Mouse (Mus musculus) hindbrain, embryonic 11.5 days (tissue): Measurements from ENCODE around the gene Ccl5. TPM values are rescaled to one million over a fixed set of nuclear protein-coding genes. Genes with fewer than 3 reads are reported as not detected.
A peak's percentile ranks its signal among the peaks of the same experiment; 100 is the strongest.

ENCODE experiments used
- ATAC-seq: fragments of 200-750 bp; cut with Nextera tagmentation; 2 replicates; pipeline ENCODE4 v1.8.0; 2017; ENCODE audit warnings: mild to moderate bottlenecking, moderate TSS enrichment, moderate library complexity; ENCODE audit not compliant: low FRiP score
- DNase-seq: peaks from one replicate; pipeline ENCODE4 v3.0.0-alpha.2; 2015; ENCODE audit warnings: low spot score
- H3K27ac ChIP-seq: fragments of 300-500 bp; sonication (generic); 2 replicates; pipeline ENCODE4 v1.5.1; 2014; ENCODE audit warnings: mild to moderate bottlenecking, low read depth, low read length
- H3K27me3 ChIP-seq: fragments of 300-500 bp; sonication (generic); 2 replicates; pipeline ENCODE4 v1.6.1; 2014; ENCODE audit warnings: mild to moderate bottlenecking, low read length, moderate library complexity, mixed read lengths; ENCODE audit not compliant: control insufficient read depth, insufficient read depth
- H3K36me3 ChIP-seq: fragments of 300-500 bp; sonication (generic); 2 replicates; pipeline ENCODE4 v1.6.1; 2014; ENCODE audit warnings: mild to moderate bottlenecking, low read length, moderate library complexity, mixed read lengths; ENCODE audit not compliant: control insufficient read depth, insufficient read depth
- H3K4me1 ChIP-seq: fragments of 300-500 bp; sonication (generic); replicated peaks from 2 replicates; pipeline ENCODE4 v1.6.1; 2014; ENCODE audit warnings: low read length, mixed read lengths; ENCODE audit not compliant: control insufficient read depth, insufficient read depth
- H3K4me2 ChIP-seq: fragments of 300-500 bp; sonication (generic); replicated peaks from 2 replicates; pipeline ENCODE4 v1.6.1; 2014; ENCODE audit warnings: mild to moderate bottlenecking, low read depth, low read length
- H3K4me3 ChIP-seq: fragments of 300-500 bp; sonication (generic); 2 replicates; pipeline ENCODE4 v1.5.1; 2014; ENCODE audit warnings: low read depth, low read length
- H3K9ac ChIP-seq: fragments of 300-500 bp; sonication (generic); 2 replicates; pipeline ENCODE4 v1.6.1; 2014; ENCODE audit warnings: low read depth, low read length
- H3K9me3 ChIP-seq: fragments of 300-500 bp; sonication (generic); 2 replicates; pipeline ENCODE4 v1.6.1; 2016; ENCODE audit warnings: low read length; ENCODE audit not compliant: control insufficient read depth
- WGBS: fragments of 180-500 bp; shearing (Covaris S2); extraction: QIAGEN DNeasy Blood & Tissue Kit; methylation state at CpG from one replicate; pipeline ENCODE4 v1.1.7; 2014; 5-methylcytosine and 5-hydroxymethylcytosine counted together
- polyA plus RNA-seq: library from polyadenylated mRNA; unstranded; fragments of >200 nt; fragmentation: Nextera tagmentation; extraction: Ambion mirVana; gene quantifications from 2 replicates; pipeline ENCODE4 v1.2.1, GENCODE M21; 2014

The Ccl5 gene
- polyA plus RNA-seq, 1 experiment from 2014 or later: 0.42 TPM

DNA sequence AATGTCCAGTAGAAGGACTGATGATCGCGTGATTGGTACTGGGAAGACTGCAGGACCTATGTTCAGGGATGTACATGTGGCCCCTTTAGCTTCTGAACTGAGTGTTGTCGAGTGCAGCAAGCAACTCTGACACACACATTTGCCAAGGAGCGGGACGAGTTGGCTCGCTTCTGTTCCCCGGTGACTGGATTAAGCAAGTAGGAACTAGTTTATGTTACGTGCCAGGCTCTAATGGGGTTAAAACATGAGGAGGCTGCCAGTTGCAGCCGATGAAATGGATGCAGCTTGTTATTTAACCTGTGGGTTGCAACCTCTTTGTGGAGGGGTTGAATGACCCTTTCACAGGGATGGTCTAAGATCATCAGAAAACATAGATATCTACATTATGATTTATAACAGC is 37.7 kb upstream of the Ccl5 start:
- no peak overlapping the region for H3K9ac ChIP-seq
- H3K4me3 ChIP-seq: no peak overlapping the region
- H3K27me3 ChIP-seq: no peaks in the 10 kb centered on the region
- no peaks in the 10 kb centered on the region for H3K4me1 ChIP-seq
- no peak overlapping the region for H3K27ac ChIP-seq
- ATAC-seq: no peak
- H3K36me3 ChIP-seq: no peaks in the 10 kb centered on the region
- 92% methylated on average over 9 of the region's 9 CpGs for WGBS
- H3K4me2 ChIP-seq: no peak overlapping the region
- no peaks in the 10 kb centered on the region for H3K9me3 ChIP-seq
- DNase-seq: no peak

- no peak for ATAC-seq
- WGBS: 69% methylated on average over 7 of the region's 7 CpGs
Observed at GRCm38 (mm10) chr11:83567311-83567710, 37.0 kb upstream of the Ccl5 start.

DNA sequence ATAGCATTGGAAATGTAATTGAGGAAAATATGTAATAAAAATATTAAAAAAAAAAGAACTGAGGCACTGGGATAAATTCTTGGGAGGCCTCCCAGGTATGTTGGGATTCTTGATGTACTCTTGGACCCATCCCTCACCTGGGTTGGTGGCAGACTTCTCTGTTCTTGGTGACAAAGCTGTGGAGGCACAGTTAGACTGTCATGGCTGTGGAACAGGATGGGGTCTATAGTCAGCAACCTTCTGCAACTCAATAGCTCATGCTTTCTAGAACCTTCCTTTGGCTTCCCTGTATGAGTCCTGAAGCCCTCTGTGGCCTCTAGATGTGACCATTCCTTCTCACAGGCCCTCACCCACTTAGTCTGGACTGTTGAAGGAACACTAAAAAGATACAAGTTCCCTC is 36.3 kb upstream of the Ccl5 start:
- DNase-seq: no peak
- H3K27me3 ChIP-seq: no peaks in the 10 kb centered on the region
- H3K9me3 ChIP-seq: no peaks in the 10 kb centered on the region
- H3K9ac ChIP-seq: no peak overlapping the region
- no peak for ATAC-seq
- H3K36me3 ChIP-seq: no peaks in the 10 kb centered on the region
- no peak overlapping the region for H3K27ac ChIP-seq
- H3K4me1 ChIP-seq: no peaks in the 10 kb centered on the region
- H3K4me3 ChIP-seq: no peak overlapping the region
- no peak overlapping the region for H3K4me2 ChIP-seq

More at GRCm38 (mm10) chr11:83567311-83567710, 37.0 kb upstream of the Ccl5 start:
- H3K27me3 ChIP-seq: no peaks in the 10 kb centered on the region
- no peaks in the 10 kb centered on the region for H3K9me3 ChIP-seq
- no peak for DNase-seq
- no peak overlapping the region for H3K27ac ChIP-seq
- no peaks in the 10 kb centered on the region for H3K36me3 ChIP-seq
- H3K4me1 ChIP-seq: no peaks in the 10 kb centered on the region
- no peak overlapping the region for H3K4me3 ChIP-seq
- H3K4me2 ChIP-seq: no peak overlapping the region
- no peak overlapping the region for H3K9ac ChIP-seq

DNA sequence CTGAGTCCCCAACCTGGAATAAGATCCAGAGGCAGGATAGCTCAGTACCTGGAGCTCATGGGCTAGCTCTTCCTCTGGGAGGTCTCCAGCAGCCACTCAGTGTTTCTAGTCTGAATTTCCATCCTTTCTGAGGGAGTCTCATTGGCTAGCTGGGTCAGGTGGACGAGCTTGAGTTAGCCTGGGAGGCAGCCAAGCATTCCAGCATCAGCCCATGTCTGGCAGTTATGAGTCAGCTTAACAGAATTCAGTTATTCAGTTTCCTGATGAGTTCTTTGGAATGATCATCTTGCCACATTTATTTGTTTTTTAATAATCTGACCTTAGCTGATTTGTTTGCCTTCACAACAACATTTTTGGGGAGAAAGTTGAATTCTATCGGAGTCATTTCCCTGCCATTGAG is 33.4 kb upstream of the Ccl5 start:
- Histone ChIP-seq H3K27ac (no peak overlapping the region), H3K4me3 (no peak overlapping the region), H3K4me1 (no peaks in the 10 kb centered on the region), H3K9ac (no peak overlapping the region), H3K9me3 (no peaks in the 10 kb centered on the region), H3K4me2 (no peak overlapping the region), H3K36me3 (no peaks in the 10 kb centered on the region), H3K27me3 (no peaks in the 10 kb centered on the region)
- DNase-seq (no peak), ATAC-seq (no peak)
- 72% methylated on average over 2 of the region's 2 CpGs for WGBS

DNA sequence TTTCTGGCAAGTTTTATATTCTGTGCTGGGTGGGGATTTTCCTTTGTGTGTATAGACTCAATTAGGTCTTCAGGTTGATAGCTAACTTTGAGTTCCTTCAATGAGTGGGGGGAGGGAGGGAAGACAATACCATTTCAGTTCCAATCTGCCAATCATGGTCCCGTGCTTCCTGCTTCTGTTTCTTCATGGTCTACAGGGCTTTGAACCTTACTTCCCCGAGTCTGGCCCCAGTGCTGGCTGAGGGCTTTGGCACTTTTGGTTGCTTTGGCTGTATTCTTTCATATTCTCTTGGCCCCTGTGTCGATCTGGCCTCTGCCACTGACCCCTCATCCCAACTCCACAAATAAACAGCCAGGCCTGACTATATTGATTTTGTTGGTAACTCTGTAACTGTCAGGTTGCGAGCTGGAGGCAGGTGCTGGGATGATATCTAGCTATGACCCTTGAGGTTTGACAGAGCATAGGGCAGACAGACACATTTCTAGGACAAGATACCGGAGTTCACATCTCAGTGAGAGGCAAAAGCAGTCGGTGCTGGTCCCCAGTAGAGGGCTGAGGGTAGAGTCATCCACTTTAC is 32.1 kb upstream of the Ccl5 start:
- DNase-seq: no peak
- Histone ChIP-seq H3K27ac (no peak overlapping the region), H3K4me3 (no peak overlapping the region), H3K36me3 (no peaks in the 10 kb centered on the region), H3K4me1 (no peaks in the 10 kb centered on the region), H3K9me3 (no peaks in the 10 kb centered on the region), H3K4me2 (no peak overlapping the region), H3K27me3 (no peaks in the 10 kb centered on the region), H3K9ac (no peak overlapping the region)
- ATAC-seq: no peak
- WGBS: 69% methylated on average over 6 of the region's 6 CpGs

GRCm38 (mm10) chr11:83560405-83560804 is 30.1 kb upstream of the Ccl5 start:
- H3K27me3 ChIP-seq: no peaks in the 10 kb centered on the region
- no peak overlapping the region for H3K4me2 ChIP-seq
- ATAC-seq (no peak), DNase-seq (no peak)
- H3K9me3 ChIP-seq: no peaks in the 10 kb centered on the region
- no peak overlapping the region for H3K9ac ChIP-seq
- no peak overlapping the region for H3K4me3 ChIP-seq
- no peaks in the 10 kb centered on the region for H3K36me3 ChIP-seq
- no peak overlapping the region for H3K27ac ChIP-seq
- 74% methylated on average over 6 of the region's 6 CpGs for WGBS
- no peaks in the 10 kb centered on the region for H3K4me1 ChIP-seq

- Histone ChIP-seq H3K4me2 (no peak overlapping the region), H3K27ac (no peak overlapping the region), H3K9me3 (no peaks in the 10 kb centered on the region), H3K36me3 (no peaks in the 10 kb centered on the region), H3K9ac (no peak overlapping the region), H3K4me3 (no peak overlapping the region), H3K27me3 (no peaks in the 10 kb centered on the region), H3K4me1 (no peaks in the 10 kb centered on the region)
- DNase-seq: no peak
- 63% methylated on average over 10 of the region's 10 CpGs for WGBS
- no peak for ATAC-seq
Observed at GRCm38 (mm10) chr11:83557074-83557473, 26.8 kb upstream of the Ccl5 start.

DNA sequence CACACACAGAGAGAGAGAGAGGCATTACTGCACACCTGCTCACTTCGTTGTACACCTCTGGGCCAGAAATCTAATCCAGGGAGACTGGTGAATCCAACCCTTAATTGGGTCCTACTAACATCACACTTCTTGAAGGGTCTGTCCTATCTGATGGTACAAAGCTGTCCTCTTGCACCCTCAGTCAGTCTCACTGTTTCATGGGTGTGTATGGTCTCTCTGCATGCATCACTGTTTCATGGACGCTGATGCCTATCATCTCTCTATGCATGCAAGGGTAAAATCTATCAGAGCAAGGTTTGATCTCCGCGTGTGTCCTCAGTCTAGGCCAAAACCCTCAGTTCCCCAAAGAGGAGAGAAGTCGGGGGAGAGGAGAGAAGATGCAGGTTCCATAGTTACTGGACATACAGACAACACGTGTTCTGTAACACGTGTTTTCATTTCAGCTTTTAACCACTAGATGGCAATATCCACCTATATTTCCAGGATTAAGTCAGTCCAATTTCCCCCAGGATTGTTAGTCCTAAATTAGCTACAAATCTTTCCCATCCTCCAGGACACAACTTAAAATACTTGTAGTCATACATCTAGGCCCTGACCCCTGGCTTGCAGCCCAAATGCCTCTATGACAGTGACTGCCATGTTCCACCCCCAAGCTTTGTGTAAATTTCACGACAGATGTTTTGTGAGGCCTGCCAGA is 25.9 kb upstream of the Ccl5 start:
- Histone ChIP-seq H3K4me3 (no peak overlapping the region), H3K9me3 (no peaks in the 10 kb centered on the region), H3K4me1 (no peaks in the 10 kb centered on the region), H3K36me3 (no peaks in the 10 kb centered on the region), H3K27me3 (no peaks in the 10 kb centered on the region), H3K9ac (no peak overlapping the region), H3K4me2 (no peak overlapping the region), H3K27ac (no peak overlapping the region)
- 30% methylated on average over 8 of the region's 8 CpGs for WGBS
- ATAC-seq: no peak
- DNase-seq: peak; percentile 74

DNA sequence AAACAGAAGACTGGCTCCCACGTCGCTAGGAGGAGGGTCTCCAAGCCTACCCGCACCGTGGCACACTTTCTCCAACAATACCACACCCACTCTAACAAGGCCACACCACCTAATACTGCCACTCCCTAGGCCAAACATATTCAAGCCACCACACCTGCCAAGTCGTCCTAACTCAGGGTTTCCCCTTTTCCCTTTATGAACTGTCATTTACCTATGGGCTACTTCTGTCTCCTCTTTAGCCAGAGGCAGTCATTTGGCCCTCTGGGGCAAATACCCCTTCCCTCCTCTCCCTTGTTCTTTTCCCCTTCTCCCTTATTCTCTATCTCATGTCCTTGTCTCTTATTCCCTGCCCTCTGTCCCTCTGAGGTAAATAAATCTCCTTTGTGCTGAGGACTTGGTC is 21.4 kb upstream of the Ccl5 start:
- DNase-seq: no peak
- WGBS: 83% methylated on average over 5 of the region's 5 CpGs
- no peak overlapping the region for H3K9ac ChIP-seq
- H3K4me3 ChIP-seq: no peak overlapping the region
- no peaks in the 10 kb centered on the region for H3K27me3 ChIP-seq
- no peak for ATAC-seq
- no peak overlapping the region for H3K27ac ChIP-seq
- no peaks in the 10 kb centered on the region for H3K4me1 ChIP-seq
- no peaks in the 10 kb centered on the region for H3K36me3 ChIP-seq
- no peaks in the 10 kb centered on the region for H3K9me3 ChIP-seq
- H3K4me2 ChIP-seq: no peak overlapping the region
